Mouse (Mus musculus) layer of hippocampus, postnatal 10 days (tissue): ENCODE data around the gene Nat8f1. TPM values are rescaled to one million over a fixed set of nuclear protein-coding genes. Genes with fewer than 3 reads are reported as not detected.
"Not testable (repeated sequence)": the region's sequence is repeated elsewhere in the genome, so short reads cannot be mapped to it uniquely, and the experiment has no call there.

Source experiments
- DNase-seq, 2 experiments: peaks; one replicate each; pipeline ENCODE4 v3.0.0; 2021; ENCODE audit warnings: low spot score in 2 of 2
- total RNA-seq, 2 experiments: library from RNA; stranded (reverse); gene quantifications; 2 replicates each; pipeline ENCODE4 v1.2.3; 2021

Nat8f1 gene
- total RNA-seq, 2 experiments from 2014 or later: 13.1 to 16.2 TPM

DNA sequence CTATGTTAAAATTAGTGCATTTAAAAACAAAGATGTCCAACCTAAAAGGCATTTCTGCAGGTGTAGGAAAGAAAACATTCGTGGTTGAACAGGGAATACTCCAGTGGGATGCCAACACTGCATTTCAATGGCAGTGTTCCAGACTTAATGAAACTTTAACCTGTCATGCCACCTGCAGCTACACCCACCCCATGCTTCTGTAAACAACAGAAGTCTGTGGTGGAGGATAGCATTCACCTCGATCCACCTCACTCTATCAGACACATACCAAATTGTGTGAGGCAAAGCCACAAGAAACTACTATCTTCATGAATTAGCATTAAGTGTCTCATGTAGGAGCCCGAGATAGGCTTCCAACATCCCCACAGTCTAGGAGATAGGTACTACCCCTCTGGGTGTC, 7.1 kb downstream of the Nat8f1 start:
- DNase-seq: no peak

DNA sequence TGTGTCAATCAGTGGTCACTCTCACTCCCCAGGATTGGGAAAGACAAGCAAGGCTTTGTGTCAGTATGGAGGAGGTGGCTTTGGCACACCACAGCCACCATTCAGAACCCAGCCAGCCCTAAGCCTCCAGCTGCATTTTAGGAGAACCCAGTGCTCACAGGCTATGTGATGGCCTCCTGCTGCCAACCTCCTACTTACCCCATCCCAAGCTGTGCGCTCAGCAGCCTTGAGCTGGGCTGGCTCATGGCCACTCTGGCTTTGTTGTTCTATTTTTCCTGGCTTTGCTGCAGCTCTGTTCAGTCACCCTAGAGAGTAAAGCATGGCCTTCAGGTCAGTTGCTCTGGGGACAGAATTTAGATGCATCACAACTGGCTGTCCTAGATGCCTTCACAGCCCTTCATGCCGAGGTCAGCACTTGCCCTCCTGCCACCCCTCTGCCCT, 8.6 kb downstream of the Nat8f1 start:
- DNase-seq: peak; percentile 50 to 62

DNA sequence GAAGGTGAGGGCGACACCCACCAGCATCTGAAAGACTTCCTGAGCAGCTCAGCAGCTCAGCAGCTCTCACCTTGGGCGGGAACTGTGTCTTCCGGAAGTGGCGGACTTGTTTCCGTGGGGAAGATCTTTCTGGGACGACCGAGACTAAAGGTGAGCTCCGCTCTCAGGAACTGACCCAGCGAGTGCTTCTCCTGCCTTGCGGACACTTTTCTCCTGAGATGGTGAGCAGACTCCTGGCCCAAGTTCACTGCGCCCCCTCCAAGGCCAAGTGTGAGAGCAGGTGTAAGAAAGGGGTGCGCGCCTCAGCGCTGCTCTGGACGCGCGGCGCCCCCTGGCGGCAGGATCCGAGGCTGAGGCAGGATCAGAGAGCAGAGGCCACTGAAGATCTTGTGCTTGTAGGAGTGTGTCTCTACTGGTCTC, 10.8 kb downstream of the Nat8f1 start, which contains the start of gene Nat8f4:
Gene Nat8f4 (minus strand): TSS at position 243 of the 420 bp plus-strand sequence.
- peak; percentile 81 to 88 for DNase-seq

DNA sequence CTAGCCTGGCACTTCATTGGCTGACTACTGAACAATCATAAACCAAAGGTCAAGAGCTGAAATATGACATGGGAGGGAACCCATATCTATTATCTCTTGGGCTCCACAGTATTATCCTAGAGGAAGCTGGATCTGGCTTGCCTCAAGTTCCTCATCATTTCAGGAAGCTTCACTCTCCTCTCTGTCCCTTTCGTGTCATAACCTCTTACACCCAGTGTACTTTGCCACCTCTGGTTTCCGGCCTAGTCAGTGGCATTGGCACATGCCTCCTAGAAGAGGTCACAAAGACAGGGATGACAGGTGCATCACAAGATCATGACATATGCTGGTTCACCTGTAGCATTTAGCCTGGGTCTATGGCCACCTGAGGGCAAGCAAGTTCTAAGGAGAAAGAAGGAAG, 13.2 kb downstream of the Nat8f1 start:
- no peak for DNase-seq

DNA sequence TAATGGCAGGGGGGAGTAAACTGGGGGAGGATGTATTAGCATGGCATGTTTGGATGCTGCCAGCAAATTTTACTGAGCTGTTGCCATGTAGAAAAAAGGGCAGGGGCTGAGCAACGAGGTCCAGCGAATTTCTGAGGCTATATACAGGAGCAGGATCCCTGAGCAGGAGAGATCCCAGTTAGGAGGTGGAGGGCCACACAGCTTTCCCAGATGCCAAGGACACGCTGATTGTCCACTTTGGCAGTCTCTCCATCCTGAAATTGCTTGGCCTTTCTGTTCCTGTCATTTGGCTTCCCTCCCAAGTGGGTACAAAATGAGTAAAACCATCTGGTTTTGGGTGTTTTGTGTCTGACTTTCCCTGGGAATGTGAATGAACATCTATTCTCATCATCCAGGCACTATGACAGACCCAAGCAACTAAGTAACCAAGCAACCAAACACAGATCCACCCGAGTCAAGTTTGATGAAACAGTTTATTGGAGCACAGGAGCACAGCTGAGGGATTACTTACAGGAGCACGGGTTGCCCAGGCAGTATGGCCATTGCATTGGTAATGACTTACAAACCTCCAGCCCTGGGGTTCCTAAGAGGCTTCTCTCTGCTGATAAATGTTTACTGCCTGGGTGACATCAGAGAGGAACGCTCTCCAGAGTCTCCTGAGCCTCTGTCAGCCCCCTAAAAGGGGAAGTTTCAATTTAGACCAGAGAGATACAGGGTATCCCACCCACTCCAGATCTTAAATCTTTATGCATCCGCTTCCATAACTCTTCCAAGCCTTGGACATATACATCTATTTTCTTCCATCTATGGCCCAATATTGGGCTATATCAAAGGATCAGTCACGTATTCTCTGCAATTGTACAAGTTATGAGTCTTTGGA, 16.7 kb downstream of the Nat8f1 start:
- peak; percentile 28 to 35 for DNase-seq

DNA sequence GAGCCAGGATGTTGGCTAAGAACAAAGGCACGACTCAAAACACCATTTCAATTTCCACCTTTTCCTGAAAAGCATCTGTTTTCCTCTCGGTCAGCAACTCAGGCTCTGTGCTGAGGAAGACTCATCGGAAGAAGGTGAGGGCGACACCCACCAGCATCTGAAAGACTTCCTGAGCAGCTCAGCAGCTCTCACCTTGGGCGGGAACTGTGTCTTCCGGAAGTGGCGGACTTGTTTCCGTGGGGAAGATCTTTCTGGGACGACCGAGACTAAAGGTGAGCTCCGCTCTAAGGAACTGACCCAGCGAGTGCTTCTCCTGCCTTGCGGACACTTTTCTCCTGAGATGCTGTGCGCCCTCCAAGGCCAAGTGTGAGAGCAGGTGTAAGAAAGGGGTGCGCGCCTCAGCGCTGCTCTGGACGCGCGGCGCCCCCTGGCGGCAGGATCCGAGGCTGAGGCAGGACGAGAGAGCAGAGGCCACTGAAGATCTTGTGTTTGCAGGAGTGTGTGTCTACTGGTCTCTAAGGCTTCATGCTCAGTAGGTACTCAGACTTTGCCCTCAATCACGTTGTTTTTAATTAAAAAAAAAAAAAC, 20.3 kb downstream of the Nat8f1 start:
- DNase-seq: peak in 1 of 2 experiments; percentile 33

DNA sequence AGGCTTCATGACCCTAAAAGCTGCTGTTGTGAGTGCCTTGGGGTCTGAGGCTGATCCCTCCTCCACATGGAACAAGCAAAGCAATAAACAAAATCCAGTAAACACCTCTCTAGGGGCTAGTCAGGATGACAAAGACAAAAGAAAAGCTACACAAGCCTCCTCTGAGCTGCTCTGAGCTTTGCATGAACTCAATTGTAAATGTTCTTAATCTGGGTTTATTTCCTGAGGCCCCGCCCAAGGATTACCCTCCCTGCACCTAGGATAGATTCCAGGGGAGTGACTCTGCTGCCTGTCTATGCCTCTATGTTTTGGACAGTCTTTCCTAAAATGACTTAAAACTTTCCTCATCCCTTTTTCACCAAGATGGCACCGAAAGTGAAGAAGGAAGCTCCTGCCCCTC, 26.5 kb downstream of the Nat8f1 start:
- no peak for DNase-seq

DNA sequence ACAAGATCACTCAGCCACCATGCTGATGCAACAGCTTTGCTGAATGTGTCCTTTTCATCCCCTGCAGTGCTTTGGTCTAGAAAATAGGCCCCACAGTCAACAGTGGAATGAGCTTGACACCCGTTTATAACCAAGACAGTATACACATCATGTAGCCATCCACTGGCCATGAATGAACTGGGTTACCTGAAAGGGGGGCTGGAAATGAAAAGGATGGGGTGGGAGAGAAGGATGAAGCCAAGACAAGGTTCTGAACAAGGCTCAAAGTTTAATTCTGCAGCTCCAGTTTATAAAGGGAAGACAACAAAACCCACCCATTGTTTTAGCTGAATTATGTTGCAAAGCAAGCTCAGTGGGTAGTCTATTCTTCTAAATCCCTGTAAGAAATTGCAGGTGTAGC, 31.2 kb downstream of the Nat8f1 start:
- DNase-seq: no peak

DNA sequence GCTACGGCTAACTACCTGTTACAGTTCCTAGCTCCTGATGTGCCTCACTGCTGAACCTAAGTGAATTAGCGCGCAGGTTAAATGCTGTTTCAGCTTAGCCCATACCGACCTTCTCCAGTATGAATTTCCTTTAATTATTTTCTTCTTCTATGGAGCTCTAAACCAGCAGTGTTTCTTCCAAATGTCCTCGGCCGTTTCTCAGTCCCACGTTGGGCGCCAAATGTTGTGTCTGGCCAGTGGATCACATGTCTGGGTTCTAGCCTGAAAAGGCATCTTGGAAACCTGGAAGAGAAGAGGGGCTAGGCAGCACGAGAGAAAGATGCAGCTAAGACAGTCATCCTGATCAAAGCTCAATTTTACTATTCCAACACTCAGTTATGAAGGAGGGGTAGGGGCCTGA, 32.2 kb downstream of the Nat8f1 start:
- DNase-seq: peak in 1 of 2 experiments; percentile 2

DNA sequence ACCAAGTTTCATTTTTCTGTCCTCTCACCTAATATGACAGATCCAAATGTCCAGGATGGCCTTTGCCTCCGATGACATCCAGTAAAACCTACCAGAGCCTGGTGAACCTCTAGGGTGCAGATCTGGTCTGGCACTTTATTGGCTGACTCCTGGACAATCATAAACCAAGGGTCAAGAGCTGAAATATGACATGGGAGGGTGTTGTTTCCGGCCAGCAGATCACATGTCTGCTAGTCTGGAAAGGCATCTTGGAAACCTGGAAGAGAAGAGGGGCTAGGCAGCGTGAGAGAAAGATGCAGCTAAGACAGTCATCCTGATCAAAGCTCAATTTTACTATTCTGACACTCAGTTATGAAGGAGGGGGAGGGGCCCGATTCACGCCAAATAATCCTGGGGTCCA, 46.5 kb downstream of the Nat8f1 start, which contains the start of gene Nat8f2:
Gene Nat8f2 (minus strand): TSS at position 153 of the 400 bp plus-strand sequence.
- DNase-seq: not testable (repeated sequence)

DNA sequence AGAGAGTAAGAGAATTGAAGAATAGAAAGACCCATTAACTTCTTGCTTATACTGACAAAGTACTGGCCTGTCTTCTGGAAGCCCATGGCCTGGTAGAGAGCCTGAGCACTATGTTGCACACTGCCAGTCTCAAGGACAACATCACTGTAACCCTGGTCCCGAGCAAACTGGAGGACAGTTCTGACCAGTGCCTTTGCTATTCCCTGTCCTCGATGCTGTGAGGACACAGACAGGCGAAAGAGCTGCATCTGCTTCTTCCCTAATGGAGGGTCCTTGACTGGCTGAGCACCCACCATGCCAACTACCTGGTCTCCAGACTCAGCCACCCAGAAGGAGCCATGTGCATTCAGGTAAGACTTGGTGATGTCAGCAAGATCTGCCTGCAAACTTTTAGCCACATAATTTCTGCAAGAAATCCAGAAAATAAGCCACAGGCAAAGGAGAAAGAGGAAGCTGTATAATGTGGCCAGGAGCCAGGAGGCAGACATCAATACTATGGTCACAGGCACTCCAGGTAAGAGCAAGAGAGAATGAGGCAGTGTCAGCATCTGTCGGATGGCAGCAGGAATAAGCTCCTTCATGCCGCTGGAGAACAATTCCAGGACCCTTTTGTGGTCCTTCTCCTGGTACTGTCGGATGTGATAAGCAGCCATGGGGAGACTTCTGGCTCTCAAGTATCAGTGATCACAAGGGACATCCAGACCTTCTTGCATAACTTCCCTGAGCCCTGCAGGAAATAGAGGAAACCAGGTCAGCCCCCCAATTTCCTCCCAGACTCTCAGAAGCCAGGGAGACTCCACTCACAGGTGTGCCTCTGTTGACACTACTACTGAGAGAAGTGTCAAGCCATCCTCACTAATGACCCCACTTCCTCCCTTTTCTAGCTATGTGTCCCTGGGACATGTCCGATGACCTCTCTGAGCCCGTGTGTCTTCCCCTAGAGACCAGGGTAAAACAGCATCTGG, 47.5 kb downstream of the Nat8f1 start:
- no peak for DNase-seq

DNA sequence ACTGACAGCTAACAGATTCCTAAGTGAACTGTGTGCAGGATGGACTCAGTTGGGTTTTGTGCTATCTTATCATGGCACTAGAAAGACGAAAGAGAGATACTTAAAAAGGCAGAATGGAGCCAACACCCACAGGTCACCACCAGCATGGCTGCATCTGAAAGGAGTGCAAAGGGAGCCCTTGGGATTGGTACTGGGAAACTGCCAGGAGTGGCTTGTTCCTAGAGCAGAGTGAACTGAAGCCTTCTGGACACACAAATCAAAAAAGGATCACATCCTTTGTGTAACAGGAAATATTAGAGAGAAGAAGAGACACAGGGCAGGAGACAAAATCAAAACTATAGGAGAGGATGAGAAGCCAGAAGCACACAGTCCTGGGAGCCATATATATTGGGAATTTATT, 48.5 kb downstream of the Nat8f1 start:
- not testable (repeated sequence) for DNase-seq

DNA sequence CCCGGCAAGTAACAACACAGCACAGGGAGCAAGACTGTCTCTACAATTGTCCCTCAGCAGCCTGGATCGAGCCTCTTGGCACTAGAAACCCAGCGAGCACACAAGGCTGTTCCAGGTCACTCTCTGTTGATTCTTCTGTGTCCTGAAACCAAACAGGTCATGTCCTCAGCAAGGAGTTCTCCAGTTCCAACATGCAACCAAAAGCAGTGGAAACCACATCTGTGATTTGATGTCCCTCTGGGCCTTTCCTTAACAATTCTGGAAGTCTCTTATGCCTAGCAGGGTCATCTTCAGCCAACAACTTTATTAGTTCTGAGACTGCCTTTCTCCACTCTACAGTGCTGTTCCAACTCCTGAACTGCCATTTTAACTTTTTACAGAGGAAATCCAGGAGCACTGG, 49.3 kb downstream of the Nat8f1 start:
- DNase-seq: not testable (repeated sequence)

DNA sequence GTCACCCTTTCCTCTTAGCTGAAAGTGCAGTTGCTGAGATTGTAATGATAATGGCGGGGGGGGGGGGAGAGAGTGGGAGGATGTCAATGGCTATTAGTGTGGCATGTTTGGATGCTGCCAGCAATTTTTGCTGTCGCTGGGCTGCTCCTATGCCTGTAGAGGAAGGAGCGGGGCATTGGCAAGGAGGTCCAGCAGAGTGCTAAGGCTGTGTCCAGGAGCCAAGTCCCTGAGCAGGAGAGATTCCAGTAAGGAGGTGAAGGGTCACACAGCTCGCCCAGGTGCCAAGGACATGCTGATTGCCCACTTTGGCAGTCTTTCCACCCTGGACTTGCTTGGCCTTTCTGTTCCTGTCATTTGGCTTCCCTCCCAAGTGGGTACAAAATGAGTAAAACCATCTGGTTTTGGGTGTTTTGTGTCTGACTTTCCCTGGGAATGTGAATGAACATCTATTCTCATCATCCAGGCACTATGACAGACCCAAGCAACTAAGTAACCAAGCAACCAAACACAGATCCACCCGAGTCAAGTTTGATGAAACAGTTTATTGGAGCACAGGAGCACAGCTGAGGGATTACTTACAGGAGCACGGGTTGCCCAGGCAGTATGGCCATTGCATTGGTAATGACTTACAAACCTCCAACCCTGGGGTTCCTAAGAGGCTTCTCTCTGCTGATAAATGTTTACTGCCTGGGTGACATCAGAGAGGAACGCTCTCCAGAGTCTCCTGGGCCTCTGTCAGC, 50.4 kb downstream of the Nat8f1 start:
- peak; percentile 40 to 47 for DNase-seq

DNA sequence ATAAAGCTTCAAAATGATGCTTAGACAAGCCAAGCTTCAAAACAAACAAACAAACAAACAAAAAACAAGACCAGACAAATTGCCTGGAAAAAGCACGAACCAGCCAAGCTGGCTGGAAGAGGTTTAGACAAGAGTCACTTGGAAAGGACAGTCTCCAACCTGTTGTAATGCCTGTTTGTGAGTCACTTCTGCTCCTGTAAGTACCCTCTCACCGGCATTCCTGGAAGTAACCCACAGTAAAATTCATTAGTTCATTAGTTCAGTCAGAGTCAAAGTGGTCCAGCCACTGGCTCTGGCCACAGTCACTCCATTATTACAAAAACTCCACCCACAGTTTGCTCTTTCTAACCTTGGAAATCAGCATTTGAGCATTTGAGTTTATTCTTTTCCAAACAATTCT, 51.6 kb downstream of the Nat8f1 start:
- DNase-seq: no peak

DNA sequence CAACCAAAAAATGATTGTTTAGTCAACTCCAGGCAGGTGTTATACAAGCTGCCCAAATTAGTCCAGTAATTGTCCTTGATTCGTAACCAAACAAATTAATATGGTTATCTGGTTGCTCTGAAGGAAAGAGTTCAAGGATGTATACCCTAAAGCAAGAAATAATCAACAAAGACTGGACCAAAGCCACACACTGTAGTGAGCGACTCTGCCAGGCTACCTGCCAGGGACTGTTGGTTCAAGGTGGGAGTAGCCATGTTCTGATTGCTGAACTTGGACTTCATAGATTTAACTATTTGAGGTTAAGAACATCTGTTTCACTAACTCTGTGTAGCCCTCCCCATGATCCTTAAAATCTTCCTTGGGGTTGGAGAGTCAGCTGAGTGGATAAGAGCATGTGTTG, 52.4 kb downstream of the Nat8f1 start:
- no peak for DNase-seq

DNA sequence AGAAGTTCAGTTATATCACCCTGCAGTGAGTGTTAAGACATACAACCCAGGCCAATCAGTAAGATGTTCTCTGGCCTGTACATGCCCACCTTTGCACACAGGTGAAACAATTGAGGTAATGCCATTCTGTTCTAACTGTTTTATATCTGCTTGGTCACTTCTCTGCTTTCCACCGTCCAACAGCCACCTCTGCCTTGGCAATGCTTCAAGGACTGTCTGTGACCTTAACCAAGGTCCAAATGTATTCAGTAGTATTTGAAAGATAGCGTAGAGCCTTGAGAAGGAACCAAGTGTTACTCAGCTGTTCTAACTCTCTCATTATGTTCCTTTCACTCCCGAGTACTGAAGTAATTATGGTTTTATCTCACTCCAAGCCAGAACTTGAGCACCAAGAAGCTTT, 52.9 kb downstream of the Nat8f1 start:
- DNase-seq: no peak

DNA sequence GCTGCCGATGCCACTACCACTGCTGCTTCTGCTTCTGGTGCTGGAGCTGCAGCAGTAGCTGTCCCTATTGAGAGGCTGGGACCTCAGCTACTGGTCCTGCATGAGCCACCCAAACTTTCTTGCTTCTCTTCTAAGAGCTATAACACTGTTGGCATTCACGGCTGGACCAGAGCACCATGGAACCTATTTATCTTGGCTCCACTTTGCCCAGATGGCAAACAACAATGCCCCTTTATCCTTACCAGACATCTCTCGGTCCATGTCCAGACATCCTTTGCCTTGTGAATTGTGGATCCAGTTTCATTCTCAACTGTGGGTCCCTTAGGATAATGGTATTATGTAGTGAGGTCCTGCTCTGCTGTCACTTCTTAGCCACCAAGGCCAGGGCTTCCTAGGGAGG, 54.2 kb downstream of the Nat8f1 start:
- no peak for DNase-seq
